Mouse (Mus musculus) lung, postnatal 0 days (tissue): ENCODE measurements around the gene Katnb1.

ENCODE experiments used
- CTCF ChIP-seq: IDR thresholded peaks from 2 replicates; pipeline ENCODE4 v1.5.1; 2016; ENCODE audit warnings: antibody characterized with exemption, mild to moderate bottlenecking
- EP300 ChIP-seq: IDR thresholded peaks from 2 replicates; pipeline ENCODE4 v1.6.1; 2016; ENCODE audit warnings: antibody characterized with exemption, mild to moderate bottlenecking, control low read depth

- TF ChIP-seq CTCF (no peak), EP300 (no peak)
Observed at GRCm38 (mm10) chr8:95138341-95139050, 57.5 kb downstream of the Katnb1 start.
